Mouse (Mus musculus) c-Kit-negative CD71-positive TER-119-positive erythroid progenitor cells, embryonic 14.5 days (primary cell): ENCODE data around the gene Gbp9.
"Not testable (repeated sequence)": the region's sequence is repeated elsewhere in the genome, so short reads cannot be mapped to it uniquely, and the experiment has no call there.

ENCODE experiments used
- DNase-seq: peaks from one replicate; pipeline ENCODE4 v3.0.0-alpha.2; 2013; ENCODE audit warnings: low read depth, low spot score

Gene Gbp9

GRCm38 (mm10) chr5:105139409-105140088, at the start of gene Gbp9, which contains the start of the genes Gbp8 and Gbp4:
Gene Gbp9 (minus strand): TSS chr5:105139539.
Gene Gbp8 (minus strand): TSS chr5:105139540.
Gene Gbp4 (minus strand): TSS chr5:105139586.
- DNase-seq: not testable (repeated sequence)

DNA sequence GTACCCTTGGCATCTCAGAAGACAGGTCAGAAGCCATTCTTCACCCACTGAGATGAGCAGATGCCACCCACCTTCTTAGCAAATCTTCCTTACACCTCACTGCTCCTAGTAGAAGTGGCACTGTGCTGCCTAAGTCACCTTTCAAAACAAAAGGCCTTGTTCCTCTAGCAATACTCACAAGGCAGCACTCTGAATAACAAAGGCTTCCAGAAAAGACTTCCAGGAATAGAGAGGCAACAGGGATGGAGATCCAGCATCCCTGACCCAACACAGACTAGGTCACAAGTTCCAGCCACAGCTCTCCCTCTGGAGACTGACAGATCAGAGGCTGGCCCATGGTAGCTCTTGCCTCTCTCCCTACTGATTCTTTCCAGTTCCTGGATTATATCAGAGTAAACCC, 42.1 kb upstream of the Gbp9 start:
- no peak for DNase-seq

DNA sequence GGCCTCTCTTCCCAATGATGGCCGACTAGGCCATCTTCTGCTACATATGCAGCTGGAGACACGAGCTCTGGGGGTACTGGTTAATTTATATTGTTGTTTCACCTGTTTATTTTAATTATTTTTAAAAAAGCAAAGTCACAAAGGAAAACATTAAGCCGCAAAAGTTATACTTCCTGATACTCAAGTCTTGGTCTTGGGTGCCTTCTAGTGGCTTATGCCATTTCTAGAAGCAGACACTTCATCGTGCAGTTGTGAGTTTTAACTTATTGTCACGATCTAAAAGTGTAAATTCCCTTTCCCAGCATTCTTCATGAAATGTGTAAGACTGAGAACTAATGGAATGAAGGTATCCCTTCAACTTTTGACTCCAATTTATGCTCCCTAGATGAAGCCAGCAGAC, 17.2 kb upstream of the Gbp9 start:
- DNase-seq: no peak

DNA sequence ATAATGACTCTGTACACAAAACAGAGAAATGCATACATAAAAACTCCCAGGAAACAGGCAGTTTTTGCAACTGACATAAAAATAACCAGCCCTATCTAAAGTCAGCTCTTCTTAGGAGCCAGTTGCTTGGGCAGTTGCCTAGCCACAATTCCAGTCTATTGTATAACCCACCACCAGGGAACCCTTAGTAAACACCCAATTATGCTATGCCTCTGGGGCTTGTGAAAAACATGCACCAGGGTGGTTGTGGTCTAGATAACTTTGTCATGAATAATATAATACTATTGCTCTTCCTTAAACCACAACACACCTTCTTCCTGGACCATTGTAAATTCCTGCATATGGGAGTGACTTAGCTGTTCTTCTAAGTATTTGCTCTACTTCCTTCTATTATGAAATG, 14.7 kb upstream of the Gbp9 start:
- no peak for DNase-seq

DNA sequence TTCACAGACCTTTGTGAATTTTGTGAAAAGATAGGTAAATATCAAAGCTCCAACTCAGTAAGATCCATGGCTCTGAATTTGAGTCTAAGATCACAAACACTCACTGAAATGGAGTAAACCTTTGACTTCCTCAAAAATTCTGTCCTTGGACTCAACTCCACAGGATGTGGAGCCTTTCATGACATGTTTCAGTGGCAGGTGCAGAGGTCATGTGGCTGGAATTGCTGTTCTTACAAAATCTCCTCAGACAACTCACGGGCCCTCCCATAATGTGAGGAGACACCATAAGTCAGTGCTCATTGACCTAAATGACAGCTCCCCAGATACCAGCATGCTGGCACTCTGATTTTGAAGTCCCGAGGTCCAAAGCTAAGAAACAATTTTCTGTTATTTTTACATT, 8.7 kb upstream of the Gbp9 start:
- not testable (repeated sequence) for DNase-seq

DNA sequence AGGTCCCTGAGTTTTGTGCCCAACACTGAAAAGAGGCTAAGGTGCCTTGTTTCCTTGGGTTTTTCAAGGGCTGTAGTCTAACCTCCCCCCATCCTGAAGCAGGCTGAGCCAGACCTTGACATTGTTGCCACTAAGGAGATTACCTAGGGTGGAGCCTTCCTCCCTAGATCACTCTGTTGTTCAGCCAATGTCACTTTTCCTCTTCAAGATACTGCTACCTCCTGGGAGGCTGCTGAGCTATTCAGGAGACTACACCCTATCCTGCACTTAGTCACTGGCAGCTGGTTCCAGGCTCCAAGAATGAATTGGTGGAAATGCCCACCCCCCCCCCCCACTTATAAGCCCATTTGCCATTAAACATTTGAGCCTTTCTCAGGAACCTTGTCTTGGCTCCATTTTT, 7.1 kb upstream of the Gbp9 start:
- no peak for DNase-seq

DNA sequence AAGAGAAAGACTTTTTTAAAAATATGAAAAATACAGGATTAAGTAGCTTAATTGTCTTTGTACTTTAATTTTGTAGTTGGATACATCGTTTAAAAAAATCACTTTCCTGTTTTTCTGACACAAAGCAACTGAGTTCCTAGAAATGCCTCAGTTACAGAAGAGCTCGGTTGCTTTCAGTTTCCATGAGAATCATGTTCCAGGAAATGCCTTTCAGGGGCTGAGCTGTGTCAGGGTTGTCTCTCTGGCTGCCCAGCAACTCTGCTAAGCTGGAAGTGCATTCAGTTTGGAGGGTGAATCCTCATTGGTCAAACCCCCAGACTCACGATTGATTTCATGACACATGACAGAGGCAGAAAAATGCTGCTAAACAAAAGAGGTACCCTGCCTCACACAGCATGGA, 6.4 kb upstream of the Gbp9 start:
- DNase-seq: not testable (repeated sequence)

DNA sequence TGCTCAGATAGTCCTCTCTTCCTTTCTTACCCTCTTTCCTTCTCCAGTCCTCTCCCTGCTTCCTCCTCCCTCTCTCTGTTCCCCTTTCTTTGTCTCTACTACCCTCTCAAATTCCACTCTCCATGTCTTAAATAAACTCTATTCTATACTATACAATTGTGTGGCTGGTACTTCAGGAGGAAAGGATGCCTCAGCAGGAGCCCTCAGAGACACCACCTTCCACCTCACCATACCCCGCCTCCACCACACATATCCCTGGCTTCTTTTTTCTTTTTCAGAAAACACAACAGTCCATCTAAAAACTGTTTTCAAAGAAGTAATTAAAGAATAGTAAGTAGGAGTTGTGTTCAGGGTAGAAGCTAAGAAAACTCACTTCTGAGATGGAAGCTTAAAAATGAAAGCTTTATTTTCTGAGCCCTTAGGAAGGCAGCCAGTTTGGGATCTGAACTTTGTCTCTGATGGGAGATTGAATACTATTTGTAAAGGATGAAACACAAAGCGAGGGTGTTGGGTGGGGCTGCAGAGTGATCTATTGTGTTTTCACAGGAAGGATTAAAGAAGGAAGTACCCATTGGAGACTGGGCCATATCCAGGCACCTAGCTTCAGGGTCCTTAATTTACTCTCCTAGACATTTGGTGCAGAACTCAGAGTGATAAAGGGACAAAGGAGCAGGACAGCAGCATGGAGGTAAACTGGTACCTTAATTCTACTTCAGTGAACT, 911 bp upstream of the Gbp9 start:
- not testable (repeated sequence) for DNase-seq

DNA sequence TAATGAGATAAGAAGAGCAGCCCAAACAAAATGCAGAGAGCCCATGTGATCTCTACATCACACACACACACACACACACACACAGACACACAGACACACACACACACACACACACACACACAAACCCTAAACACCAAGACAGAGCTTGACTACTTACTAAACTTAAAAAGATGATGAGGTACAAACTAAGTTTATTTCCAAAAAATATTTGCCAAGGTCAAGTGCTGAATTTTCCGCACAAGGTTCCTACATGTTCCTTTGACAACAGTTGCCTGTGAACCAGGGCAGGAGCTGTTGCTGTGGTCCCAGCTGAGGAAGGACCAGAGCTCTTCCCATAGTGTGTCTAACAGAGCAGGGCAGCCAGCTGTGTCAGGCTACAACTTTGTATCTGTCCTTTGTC, 433 bp downstream of the Gbp9 start:
- no peak for DNase-seq

- DNase-seq: not testable (repeated sequence)
Observed at GRCm38 (mm10) chr5:105136706-105137304, 2.5 kb downstream of the Gbp9 start.

GRCm38 (mm10) chr5:105121731-105122130, 17.6 kb downstream of the Gbp9 start:
- DNase-seq: not testable (repeated sequence)

DNA sequence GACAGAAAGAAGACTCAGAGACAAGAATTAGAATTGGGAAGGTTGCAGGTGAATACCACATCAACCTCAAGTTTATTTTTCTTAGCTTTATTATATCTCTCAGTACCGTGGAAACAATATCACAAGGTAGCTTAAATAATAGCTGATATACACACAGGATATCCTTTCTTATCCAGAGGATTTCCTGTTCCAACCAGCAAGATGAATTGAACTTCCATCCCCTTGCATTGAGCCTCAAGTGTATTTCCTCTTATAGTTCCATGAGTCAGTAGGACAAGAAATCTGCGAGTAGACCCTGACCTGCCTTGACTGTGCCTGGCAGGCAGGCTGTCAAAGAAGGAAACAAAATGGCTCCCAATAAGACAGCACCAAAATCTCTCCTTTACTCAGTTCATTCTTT, 23.6 kb downstream of the Gbp9 start:
- DNase-seq: no peak

DNA sequence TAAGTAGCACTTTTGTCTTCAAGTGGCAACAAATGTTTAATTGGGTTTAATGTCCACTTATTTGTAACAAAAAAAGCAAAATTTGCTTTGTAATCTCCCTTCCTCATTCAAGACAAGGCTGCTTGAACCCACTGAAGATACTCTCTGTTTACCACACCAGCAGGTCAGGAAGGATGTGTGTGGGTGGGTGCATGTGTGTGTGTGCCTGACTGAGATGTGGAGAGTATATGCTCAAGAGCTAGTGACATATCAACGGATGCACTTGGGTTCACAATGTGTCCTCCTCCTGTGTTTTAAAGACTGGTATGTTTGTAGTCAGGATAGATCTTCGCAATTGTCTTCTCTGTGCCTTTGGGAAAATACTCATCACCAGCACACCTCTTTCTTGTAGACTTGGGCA, 24.6 kb downstream of the Gbp9 start:
- DNase-seq: no peak

GRCm38 (mm10) chr5:105113656-105114055, 25.7 kb downstream of the Gbp9 start:
- no peak for DNase-seq

DNA sequence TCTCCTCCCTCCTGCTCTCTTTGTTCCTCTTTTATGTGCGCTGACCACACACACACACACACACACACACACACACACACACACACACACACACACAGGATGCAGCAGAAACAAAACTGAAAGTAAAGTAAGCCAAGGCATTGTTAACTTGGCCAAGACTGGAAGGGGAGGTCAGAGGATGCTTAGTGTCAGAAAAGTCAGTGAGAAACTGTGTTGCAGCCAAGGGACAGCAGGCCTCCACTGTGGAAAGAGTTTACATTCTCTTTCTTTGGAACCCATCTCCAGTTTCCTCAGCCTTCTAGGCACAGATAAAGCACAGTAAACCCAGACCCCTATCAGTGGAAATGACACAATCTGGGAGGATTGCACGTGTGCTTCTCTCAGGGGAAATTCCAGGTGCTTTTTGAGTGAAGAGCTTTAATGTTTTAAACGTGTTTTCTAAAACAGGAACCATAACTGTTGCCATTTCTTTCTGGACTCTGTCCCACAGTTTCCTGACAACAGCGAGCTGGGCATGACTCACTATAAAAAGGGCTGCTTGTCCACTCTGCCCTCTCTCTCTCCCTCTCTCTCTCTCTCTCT, 29.0 kb downstream of the Gbp9 start:
- not testable (repeated sequence) for DNase-seq

GRCm38 (mm10) chr5:105109775-105110174, 29.6 kb downstream of the Gbp9 start:
- DNase-seq: not testable (repeated sequence)

GRCm38 (mm10) chr5:105105689-105106088, 33.6 kb downstream of the Gbp9 start:
- DNase-seq: not testable (repeated sequence)

DNA sequence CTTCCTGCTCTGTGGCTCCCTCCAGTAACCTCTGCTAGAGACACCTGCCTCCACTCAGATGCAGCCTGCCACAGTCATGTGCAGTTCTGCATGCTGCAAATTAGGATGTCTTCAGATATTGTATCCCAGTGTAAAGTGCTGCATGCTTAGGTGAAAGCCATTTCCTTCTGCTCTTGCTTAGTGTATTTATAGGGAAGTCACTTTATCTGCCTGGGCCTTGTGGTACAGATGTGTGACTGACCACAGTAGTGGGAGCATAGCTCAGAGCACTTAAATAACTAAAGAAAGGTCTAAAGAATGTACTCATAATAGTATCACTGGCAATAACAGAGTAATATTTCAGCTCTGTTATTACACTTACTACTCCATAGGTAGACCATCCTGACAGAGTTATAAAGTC, 57.4 kb downstream of the Gbp9 start:
- no peak for DNase-seq

- not testable (repeated sequence) for DNase-seq
Observed at GRCm38 (mm10) chr5:105068356-105068755, 71.0 kb downstream of the Gbp9 start.

DNA sequence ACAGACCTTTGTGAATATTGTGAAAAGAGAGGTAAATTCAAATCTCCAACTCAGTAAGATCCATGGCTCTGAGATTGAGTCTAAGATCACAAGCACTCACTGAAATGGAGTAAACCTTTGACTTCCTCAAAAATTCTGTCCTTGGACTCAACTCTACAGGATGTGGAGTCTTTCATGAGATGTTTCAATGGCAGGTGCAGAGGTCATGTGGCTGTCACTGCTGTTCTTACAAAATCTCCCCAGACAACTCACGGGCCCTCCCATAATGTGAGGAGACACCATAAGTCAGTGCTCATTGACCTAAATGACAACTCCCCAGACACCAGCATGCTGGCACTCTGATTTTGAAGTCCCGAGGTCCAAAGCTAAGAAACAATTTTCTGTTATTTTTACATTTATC, 74.9 kb downstream of the Gbp9 start:
- not testable (repeated sequence) for DNase-seq

GRCm38 (mm10) chr5:105063321-105063720, 76.0 kb downstream of the Gbp9 start:
- DNase-seq: no peak

GRCm38 (mm10) chr5:105062403-105062802, 76.9 kb downstream of the Gbp9 start:
- not testable (repeated sequence) for DNase-seq
